Mouse (Mus musculus) adrenal gland, postnatal 10 days (tissue): ENCODE measurements at regions not wholly inside any gene's neighbourhood (a gene's known extent, or its start where the extent isn't known, plus 50 kb on each side); places are given as distances from the start of the nearest gene placed in this dataset.
A peak's percentile ranks its signal among the peaks of the same experiment; 100 is the strongest.

Experiments used
- DNase-seq: peaks from one replicate; pipeline ENCODE4 v3.0.0; 2021; ENCODE audit warnings: mixed read lengths

DNA sequence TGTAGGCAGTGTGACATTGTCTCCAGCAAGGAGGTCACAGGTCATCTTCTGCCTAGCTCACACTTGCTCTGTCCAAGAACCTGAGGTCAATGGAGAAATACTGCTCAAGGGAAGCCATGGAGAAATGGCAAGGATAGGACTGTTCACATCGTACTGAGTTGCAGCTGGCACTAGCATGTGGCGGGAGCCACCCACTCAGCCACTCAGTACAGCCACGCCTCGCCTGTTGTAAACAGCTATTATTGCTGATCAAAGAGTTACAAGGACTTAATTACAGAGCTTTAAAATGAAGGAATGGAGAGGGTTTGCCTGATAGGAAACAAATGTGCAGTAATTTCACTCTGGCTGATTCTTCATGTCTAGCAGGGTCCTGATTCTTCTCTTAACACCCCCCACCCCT lies 64.8 kb downstream of the Dll1 start:
- DNase-seq = no peak

- no peak for DNase-seq
These were observed 66.2 kb downstream of the Dll1 start for GRCm38 (mm10) chr17:15310465-15310864.

DNA sequence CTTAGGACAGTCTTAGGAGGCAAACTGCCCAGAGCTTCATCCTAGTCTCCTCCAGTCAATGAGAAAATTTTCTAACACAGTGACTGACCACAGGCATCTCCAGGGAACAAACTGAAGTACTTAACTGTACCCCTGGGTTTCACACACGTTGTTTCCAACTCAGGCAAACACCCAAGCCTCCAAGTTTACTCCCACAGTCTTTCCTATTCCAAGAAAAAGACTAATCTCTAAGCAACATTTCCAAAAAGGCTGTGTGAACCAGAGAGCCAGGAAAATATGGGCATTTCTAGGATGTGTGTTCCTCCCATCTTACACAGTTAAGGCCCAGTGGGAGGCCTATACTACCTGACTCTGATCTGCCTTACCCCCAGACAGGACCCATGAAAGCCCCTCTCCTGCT lies 74.6 kb downstream of the Dll1 start:
- DNase-seq = peak; percentile 37

- DNase-seq = peak; percentile 63
These were observed 76.8 kb downstream of the Dll1 start for GRCm38 (mm10) chr17:15299743-15300371.

- no peak for DNase-seq
These were observed 82.5 kb downstream of the Dll1 start for GRCm38 (mm10) chr17:15294165-15294585.

GRCm38 (mm10) chr17:15292490-15293070 lies 84.1 kb downstream of the Dll1 start:
- DNase-seq = no peak

- no peak for DNase-seq
These were observed 85.0 kb downstream of the Dll1 start for GRCm38 (mm10) chr17:15291626-15292025.

DNA sequence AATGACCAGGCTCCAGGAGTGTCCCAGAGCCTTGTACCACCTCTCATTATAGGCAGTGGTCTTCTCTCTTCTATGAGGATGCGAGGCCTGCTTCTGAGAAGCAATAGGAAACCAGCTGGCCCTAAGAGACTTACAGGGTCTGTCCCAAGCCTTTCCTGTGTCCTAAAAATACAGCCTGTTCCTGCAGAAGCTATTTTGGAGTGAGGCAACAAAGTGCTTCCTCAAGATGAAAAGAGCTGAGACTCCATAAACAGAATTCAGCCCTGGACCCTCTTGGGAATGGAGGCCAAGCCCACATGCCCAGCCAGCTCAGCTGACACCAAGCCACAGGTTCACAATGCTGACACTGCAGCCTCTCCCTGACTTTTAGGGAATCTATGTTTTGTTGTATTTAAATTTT lies 86.3 kb downstream of the Dll1 start:
- DNase-seq = no peak

DNA sequence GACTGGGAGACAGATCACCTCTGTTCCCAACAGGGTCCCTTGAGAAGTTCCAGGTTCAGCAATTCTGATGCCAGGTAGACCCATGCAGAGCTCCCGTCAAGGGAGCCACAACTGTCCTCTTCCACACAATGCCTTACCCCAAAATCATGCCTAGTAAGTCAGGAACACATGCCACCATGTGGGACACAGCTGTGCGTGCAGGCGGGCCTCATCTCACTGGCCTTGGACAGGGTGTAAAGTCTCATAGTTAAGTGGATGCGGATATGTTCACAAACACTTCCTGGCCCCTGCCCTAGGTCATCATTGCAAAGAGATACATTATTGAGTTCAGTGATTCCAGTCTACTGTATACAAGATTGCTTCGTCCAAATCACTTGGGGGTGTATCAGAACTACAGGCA lies 87.6 kb downstream of the Dll1 start:
- no peak for DNase-seq

- no peak for DNase-seq
These were observed 88.0 kb downstream of the Dll1 start for GRCm38 (mm10) chr17:15288640-15289039.

DNA sequence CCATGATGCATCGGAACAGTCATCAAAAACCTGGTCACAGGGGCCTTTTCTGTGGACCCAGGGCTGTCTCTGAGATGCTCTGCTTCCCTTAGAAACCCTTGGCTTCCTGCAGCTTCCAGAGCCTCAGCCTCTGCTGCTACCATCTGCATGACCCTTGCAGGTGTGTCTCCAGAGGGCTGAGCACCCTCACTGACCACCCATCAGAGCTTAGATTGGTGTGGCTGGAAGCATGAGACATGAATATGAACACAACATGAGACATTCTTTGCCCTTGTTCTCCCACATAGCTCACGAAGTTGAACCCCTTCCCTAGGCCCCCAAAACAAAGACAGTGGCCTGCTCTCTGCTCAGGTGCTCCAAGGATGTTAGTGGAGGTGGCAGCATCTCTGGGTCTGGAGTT lies 90.1 kb downstream of the Dll1 start:
- DNase-seq = no peak

- peak; percentile 88 for DNase-seq
These were observed 91.2 kb downstream of the Dll1 start for GRCm38 (mm10) chr17:15285399-15286043.

- DNase-seq = no peak
These were observed 106.8 kb downstream of the Dll1 start for GRCm38 (mm10) chr17:15269905-15270304.

DNA sequence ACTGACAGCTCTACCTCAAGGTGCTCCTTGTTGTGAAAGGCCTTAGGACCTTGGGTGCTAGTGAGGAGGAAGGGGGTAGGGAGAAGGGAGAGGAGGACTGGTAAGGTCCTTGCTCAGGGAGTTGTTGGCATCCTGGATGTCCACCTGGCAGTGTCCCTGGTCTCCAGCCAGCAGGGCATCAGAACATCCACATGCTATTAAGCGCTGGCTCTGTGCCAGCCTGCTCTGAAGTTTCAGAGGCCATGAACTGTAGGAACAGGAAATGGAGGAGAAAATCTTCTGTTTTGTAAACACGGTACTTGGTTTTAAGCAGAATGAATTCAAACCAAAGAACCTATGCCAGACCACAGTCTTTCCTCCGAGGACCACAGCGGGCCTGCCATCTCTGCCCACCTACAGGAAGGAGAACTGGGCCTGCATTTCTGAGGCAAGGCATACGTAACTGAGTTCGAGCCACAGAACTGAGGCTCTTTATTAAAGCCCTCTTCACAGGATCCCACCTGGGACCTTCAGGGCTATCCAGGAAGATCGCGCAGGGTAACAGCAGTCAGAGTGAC lies 107.5 kb downstream of the Dll1 start:
- no peak for DNase-seq

DNA sequence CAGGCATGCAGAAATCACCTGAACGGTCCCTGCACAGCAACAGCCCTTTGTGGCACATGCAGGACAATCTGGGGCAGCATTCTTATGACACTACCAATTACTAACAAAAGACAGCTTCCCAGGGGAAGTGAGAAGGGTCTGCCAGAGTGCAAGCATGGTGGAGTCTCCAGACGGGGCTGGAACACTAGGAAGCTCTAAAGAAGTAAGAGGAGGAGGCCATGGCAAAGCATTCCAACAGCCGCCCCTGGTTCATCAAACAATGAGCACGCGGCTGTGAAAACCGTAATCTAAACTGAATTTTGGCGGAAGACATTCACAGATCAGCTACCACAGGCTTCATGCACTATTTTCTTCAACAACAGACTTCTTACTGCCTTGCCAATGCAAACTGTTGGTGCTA lies 109.0 kb downstream of the Dll1 start:
- DNase-seq = no peak

GRCm38 (mm10) chr17:15259427-15260101 lies 117.1 kb downstream of the Dll1 start:
- no peak for DNase-seq

DNA sequence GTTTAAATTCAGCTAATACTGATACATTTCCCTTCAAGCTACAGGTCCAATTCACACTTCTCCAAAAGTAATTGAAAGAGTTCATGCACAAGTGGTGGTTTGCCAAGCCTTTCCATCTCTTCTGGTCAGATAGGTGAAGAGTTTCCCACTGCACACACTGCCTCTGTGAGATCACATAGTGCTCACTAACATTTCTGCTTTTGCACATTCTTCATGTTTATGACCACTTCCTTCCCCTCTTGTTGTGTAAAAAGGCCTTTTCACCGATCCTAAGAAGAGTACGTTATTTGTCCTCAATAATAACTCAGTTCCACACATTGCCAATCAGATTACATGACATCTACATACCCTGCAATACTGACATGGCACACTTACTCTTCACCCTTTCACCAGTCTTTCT lies 120.8 kb downstream of the Dll1 start:
- DNase-seq = no peak

DNA sequence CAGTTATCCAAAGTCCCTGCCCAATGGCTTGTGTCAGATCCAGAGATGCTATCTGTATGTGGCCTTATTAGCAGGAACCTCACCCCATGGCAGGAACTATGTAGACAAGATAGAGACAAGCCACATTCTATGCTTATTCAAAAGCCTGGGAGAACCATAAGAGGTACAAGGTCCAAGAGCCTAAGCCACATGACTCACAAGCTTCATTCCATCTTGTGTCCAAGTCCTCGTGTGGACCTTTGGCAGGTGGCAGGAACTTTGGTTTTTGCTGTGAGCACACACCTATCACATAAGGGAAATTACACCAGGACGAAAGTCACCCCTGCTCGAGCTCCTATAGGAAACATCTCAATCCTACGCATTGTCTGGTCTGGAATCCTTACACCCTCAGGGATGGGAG lies 122.9 kb downstream of the Dll1 start:
- no peak for DNase-seq

GRCm38 (mm10) chr17:15253271-15253670 lies 123.4 kb downstream of the Dll1 start:
- DNase-seq = no peak

DNA sequence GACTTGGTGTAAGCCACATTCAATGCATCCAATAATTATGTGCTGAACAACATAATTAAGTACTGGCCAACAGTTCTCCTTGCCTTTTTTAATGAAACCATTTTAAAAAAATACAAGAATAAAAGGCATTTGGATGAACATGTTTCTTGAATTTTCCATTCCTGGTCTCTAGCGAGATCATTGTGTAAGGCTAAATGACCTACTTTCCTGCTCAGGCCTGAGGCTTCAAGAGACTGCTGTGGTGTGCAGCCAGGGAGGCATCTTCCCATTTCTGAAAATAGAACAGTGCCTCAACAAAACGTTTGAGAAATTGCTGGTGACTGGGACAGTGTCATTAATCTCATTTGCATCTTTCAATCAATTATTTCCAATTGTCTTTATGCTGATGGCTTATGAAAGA lies 124.5 kb downstream of the Dll1 start:
- DNase-seq = no peak

- no peak for DNase-seq
These were observed 125.0 kb downstream of the Dll1 start for GRCm38 (mm10) chr17:15251641-15252040.

GRCm38 (mm10) chr17:15248417-15248791 lies 128.3 kb downstream of the Dll1 start:
- no peak for DNase-seq
